In genomic region chr15:7216581-7217272, GRCm38 (mm10) we compare ENCODE assay signal across 11 mouse cellular contexts.
A peak's percentile ranks its signal among the peaks of the same experiment; 100 is the strongest.
DNase-seq lines count a peak whose midpoint lies in the region; ATAC-seq and TF ChIP-seq lines count a peak whose summit lies in the region.
"Had no signal": no experiment of that assay in that cellular context is flagged by ENCODE, and none has a peak within 500 bp of the region (broad histone marks: within the 10 kb centered on the region; RNA-seq: fewer than 3 reads in every experiment).

No protein-coding gene starts in this region.

- no peaks in the 10 kb centered on the region for H3K9me3 ChIP-seq in embryonic facial prominence, embryonic 13.5 days
- H3K9me3 ChIP-seq in embryonic facial prominence, embryonic 10.5 days = no peaks in the 10 kb centered on the region

- H3ac ChIP-seq in myocyte (ENCODE audit: control insufficient read depth, insufficient read length) = no peak overlapping the region

- H3K4me3 ChIP-seq in embryonic facial prominence, embryonic 13.5 days = no peak overlapping the region
- no peak overlapping the region for H3K4me3 ChIP-seq in embryonic facial prominence, embryonic 10.5 days
- H3K4me3 ChIP-seq in myocyte = no peak overlapping the region
- no peak overlapping the region for H3K4me3 ChIP-seq in cerebellum, adult 2 months (replicated peaks; ENCODE audit: insufficient read depth, low read depth, low read length)
- H3K4me3 ChIP-seq: erythroblast, embryonic 14.5 days had no signal

- H3K27me3 ChIP-seq in embryonic facial prominence, embryonic 13.5 days = no peaks in the 10 kb centered on the region
- no peaks in the 10 kb centered on the region for H3K27me3 ChIP-seq in embryonic facial prominence, embryonic 10.5 days (replicated peaks; ENCODE audit: low read depth, poor library complexity, severe bottlenecking)
- no peaks in the 10 kb centered on the region for H3K27me3 ChIP-seq in myocyte (ENCODE audit: control insufficient read depth, insufficient read depth, insufficient read length)
- no peaks in the 10 kb centered on the region for H3K27me3 ChIP-seq in cerebellum, adult 2 months (ENCODE audit: control insufficient read depth, insufficient read depth, low read length)

- no peak overlapping the region for H3K4me2 ChIP-seq in embryonic facial prominence, embryonic 13.5 days
- peak overlapping the region; percentile 54 for H3K4me2 ChIP-seq in myocyte (ENCODE audit: low read depth)

- no peaks in the 10 kb centered on the region for H3K79me2 ChIP-seq in myocyte (ENCODE audit: control insufficient read depth, insufficient read depth)

- peaks cover 17% of the 10 kb centered on the region for H3K4me1 ChIP-seq in embryonic facial prominence, embryonic 13.5 days
- H3K4me1 ChIP-seq in embryonic facial prominence, embryonic 10.5 days = peaks cover 9% of the 10 kb centered on the region
- no peaks in the 10 kb centered on the region for H3K4me1 ChIP-seq in cerebellum, adult 2 months (ENCODE audit: control insufficient read depth, insufficient read depth, low read length)

- H3K9ac ChIP-seq in embryonic facial prominence, embryonic 13.5 days = no peak overlapping the region

- TF ChIP-seq POLR2A in myocyte (IDR thresholded peaks at IDR 0.05; ENCODE audit: insufficient read length, low read depth) = no peak
- TF ChIP-seq POLR2A in cerebellum, adult 2 months (IDR thresholded peaks at IDR 0.05; ENCODE audit: borderline replicate concordance, insufficient read depth, low read length) = no peak

- no peak for TF ChIP-seq CTCF in cerebellum, adult 2 months (IDR thresholded peaks at IDR 0.05; ENCODE audit: borderline replicate concordance, insufficient read depth, low read depth, low read length)

- peak; percentile 45; the same call in 1 of the 2 replicates for ATAC-seq in embryonic facial prominence, embryonic 13.5 days (ENCODE audit: insufficient number of reproducible peaks, insufficient read depth, low FRiP score, low TSS enrichment, low read depth)
- ATAC-seq in hematopoietic stem cell, adult 5-6 weeks (replicated peaks in 1 of 2; ENCODE audit: insufficient read depth in 1 of 2, low FRiP score in 2 of 2, low TSS enrichment in 1 of 2, low read depth in 1 of 2, poor library complexity in 2 of 2, severe bottlenecking in 2 of 2) = peak; percentile 95 to 96
- ATAC-seq: midbrain, embryonic 16.5 days had no signal

- no peak for DNase-seq in embryonic facial prominence, embryonic 10.5 days (ENCODE audit: low spot score)
- peak; percentile 78 for DNase-seq in 3T3-L1 (ENCODE audit: low read depth, low spot score)
- no peak for DNase-seq in cerebellum, adult 2 months
- DNase-seq in layer of hippocampus, adult 11-12 months (ENCODE audit: low spot score) = no peak
- DNase-seq in embryo, embryonic 10 days (ENCODE audit: low spot score) = no peak
- DNase-seq: heart, postnatal 4 days had no signal

- H3K27ac ChIP-seq in embryonic facial prominence, embryonic 13.5 days = no peak overlapping the region
- no peak overlapping the region for H3K27ac ChIP-seq in embryonic facial prominence, embryonic 10.5 days (replicated peaks)
- no peak overlapping the region for H3K27ac ChIP-seq in cerebellum, adult 2 months (ENCODE audit: insufficient read depth, low read length)

- 72% methylated on average over 9 of the region's 9 CpGs for WGBS in embryonic facial prominence, embryonic 13.5 days
- WGBS in embryonic facial prominence, embryonic 10.5 days = 86% methylated on average over 9 of the region's 9 CpGs
- 86% methylated on average over 9 of the region's 9 CpGs for WGBS in cerebellum, adult 2 months

- no peaks in the 10 kb centered on the region for H3K36me3 ChIP-seq in embryonic facial prominence, embryonic 13.5 days
- H3K36me3 ChIP-seq in embryonic facial prominence, embryonic 10.5 days (replicated peaks) = no peaks in the 10 kb centered on the region
- no peaks in the 10 kb centered on the region for H3K36me3 ChIP-seq in myocyte (ENCODE audit: control insufficient read depth, insufficient read depth)

TF ChIP-seq in myocyte, 11 proteins besides CTCF, POLR2A, EP300 and RAD21:
- TF ChIP-seq MYOD1 (IDR thresholded peaks at IDR 0.05; ENCODE audit: control insufficient read depth in 1 of 3, insufficient read length in 2 of 3, low read depth in 2 of 3) (no peak), SRF (IDR thresholded peaks at IDR 0.05; ENCODE audit: control insufficient read depth, insufficient read length, low read depth) (peak; percentile 90), TCF12 (IDR thresholded peaks at IDR 0.05; ENCODE audit: insufficient read depth, poor library complexity, severe bottlenecking) (no peak), MYOG (IDR thresholded peaks at IDR 0.05; ENCODE audit: control insufficient read depth in 1 of 3, insufficient read depth in 1 of 3, insufficient read length in 2 of 3, low read depth in 2 of 3) (peak in 1 of 3 experiments; percentile 51)
